Mouse (Mus musculus) stomach, postnatal 0 days (tissue): Measurements from ENCODE around the gene 1700066M21Rik. TPM values are rescaled to one million over a fixed set of nuclear protein-coding genes. Genes with fewer than 3 reads are reported as not detected.
A peak's percentile ranks its signal among the peaks of the same experiment; 100 is the strongest.

Experiments used
- ATAC-seq: fragments of 200-750 bp; cut with Nextera tagmentation; 2 replicates; pipeline ENCODE4 v1.8.0; 2017; ENCODE audit not compliant: low FRiP score, low TSS enrichment
- DNase-seq: peaks from one replicate; pipeline ENCODE4 v3.0.0-alpha.2; 2016; ENCODE audit warnings: low spot score
- H3K27ac ChIP-seq: fragments of 300-500 bp; sonication (generic); replicated peaks from 2 replicates; pipeline ENCODE4 v1.5.1; 2014; ENCODE audit warnings: mild to moderate bottlenecking, control low read depth
- H3K27me3 ChIP-seq: fragments of 300-500 bp; sonication (generic); 2 replicates; pipeline ENCODE4 v1.6.1; 2014; ENCODE audit warnings: low read length; ENCODE audit not compliant: control insufficient read depth, insufficient read depth
- H3K36me3 ChIP-seq: fragments of 300-500 bp; sonication (generic); 2 replicates; pipeline ENCODE4 v1.6.1; 2014; ENCODE audit warnings: low read length, mixed read lengths; ENCODE audit not compliant: control insufficient read depth, insufficient read depth
- H3K4me1 ChIP-seq: fragments of 300-500 bp; sonication (generic); replicated peaks from 2 replicates; pipeline ENCODE4 v1.6.1; 2014; ENCODE audit warnings: antibody characterized with exemption; ENCODE audit not compliant: control insufficient read depth, insufficient read depth
- H3K4me2 ChIP-seq: fragments of 300-500 bp; sonication (generic); replicated peaks from 2 replicates; pipeline ENCODE4 v1.6.1; 2014; ENCODE audit warnings: low read depth, mild to moderate bottlenecking, control low read depth, moderate library complexity
- H3K4me3 ChIP-seq: fragments of 300-500 bp; sonication (generic); 2 replicates; pipeline ENCODE4 v1.5.1; 2014; ENCODE audit warnings: low read depth, low read length, control low read depth
- H3K9ac ChIP-seq: fragments of 300-500 bp; sonication (generic); 2 replicates; pipeline ENCODE4 v1.6.1; 2014; ENCODE audit warnings: mild to moderate bottlenecking, low read length, control low read depth, mixed read lengths
- H3K9me3 ChIP-seq: fragments of 300-500 bp; sonication (generic); 2 replicates; pipeline ENCODE4 v1.6.1; 2016; ENCODE audit warnings: low read length; ENCODE audit not compliant: control insufficient read depth
- CTCF ChIP-seq: IDR thresholded peaks from 2 replicates; pipeline ENCODE4 v1.5.1; 2016; ENCODE audit warnings: antibody characterized with exemption, low read depth, mild to moderate bottlenecking, moderate library complexity
- EP300 ChIP-seq: optimal IDR thresholded peaks from 2 replicates; pipeline ENCODE3; 2016; ENCODE audit warnings: antibody characterized with exemption
- WGBS: fragments of 180-500 bp; shearing (Covaris S2); extraction: QIAGEN DNeasy Blood & Tissue Kit; methylation state at CpG from one replicate; pipeline ENCODE4 v1.1.7; 2014; 5-methylcytosine and 5-hydroxymethylcytosine counted together
- polyA plus RNA-seq: library from polyadenylated mRNA; unstranded; fragments of >200 nt; fragmentation: Nextera tagmentation; extraction: Ambion mirVana; gene quantifications from 2 replicates; pipeline ENCODE4 v1.2.1, GENCODE M21; 2015

1700066M21Rik gene
- polyA plus RNA-seq, 1 experiment from 2014 or later: 7.5 TPM

GRCm38 (mm10) chr1:57367446-57367845 is 10.0 kb upstream of the 1700066M21Rik start:
- Histone ChIP-seq H3K9me3 (no peaks in the 10 kb centered on the region), H3K9ac (no peak overlapping the region), H3K36me3 (no peaks in the 10 kb centered on the region), H3K4me3 (no peak overlapping the region), H3K4me2 (no peak overlapping the region), H3K27ac (no peak overlapping the region), H3K27me3 (no peaks in the 10 kb centered on the region), H3K4me1 (no peaks in the 10 kb centered on the region)
- WGBS: 86% methylated on average over 3 of the region's 3 CpGs
- DNase-seq (no peak), ATAC-seq (no peak)
- no peak for TF ChIP-seq EP300
- no peak for TF ChIP-seq CTCF

DNA sequence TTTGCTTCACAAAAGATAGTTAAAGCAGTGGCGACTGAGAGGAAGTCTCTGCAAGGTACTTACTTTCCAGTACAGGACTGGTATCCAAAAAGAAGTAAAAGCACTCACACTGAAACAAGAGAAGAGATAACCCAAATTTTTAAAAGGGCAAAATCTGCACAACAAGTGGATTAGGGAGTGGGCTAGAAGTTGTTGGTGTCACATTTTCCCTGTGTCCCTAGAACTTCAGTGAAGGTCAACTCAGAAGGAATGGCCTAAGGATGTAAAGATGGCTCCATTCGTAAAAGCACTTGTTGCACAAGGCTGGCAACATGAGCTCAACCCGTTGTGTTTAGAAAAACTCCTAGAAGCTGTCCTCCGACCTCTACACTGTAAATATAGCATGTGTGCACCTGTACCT is 8.3 kb upstream of the 1700066M21Rik start:
- Histone ChIP-seq H3K4me3 (no peak overlapping the region), H3K9ac (no peak overlapping the region), H3K27me3 (no peaks in the 10 kb centered on the region), H3K9me3 (no peaks in the 10 kb centered on the region), H3K36me3 (no peaks in the 10 kb centered on the region), H3K27ac (no peak overlapping the region), H3K4me1 (no peaks in the 10 kb centered on the region), H3K4me2 (no peak overlapping the region)
- no peak for ATAC-seq
- 73% methylated on average over 4 of the region's 4 CpGs for WGBS
- no peak for DNase-seq
- TF ChIP-seq EP300: no peak
- TF ChIP-seq CTCF: no peak

DNA sequence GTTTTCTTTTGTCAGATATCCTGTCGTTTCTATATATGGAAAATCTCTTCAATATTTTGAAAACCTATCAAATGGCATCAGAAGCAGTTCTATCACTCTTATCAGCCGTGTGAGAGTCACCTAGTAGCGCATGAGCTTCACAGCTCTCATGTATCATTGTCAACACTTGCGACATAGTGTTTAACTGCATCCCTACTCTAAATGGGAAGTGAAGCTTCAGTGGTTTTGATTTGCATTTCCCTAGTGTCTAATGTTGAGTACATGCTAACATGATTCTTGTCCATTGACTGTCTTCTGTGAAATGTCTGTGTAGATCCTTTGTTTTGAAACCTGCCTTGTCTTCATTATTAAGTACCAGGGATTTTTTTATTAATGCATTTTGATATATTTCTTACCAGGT is 7.0 kb upstream of the 1700066M21Rik start:
- DNase-seq: no peak
- WGBS: 73% methylated on average over 4 of the region's 4 CpGs
- Histone ChIP-seq H3K4me3 (no peak overlapping the region), H3K4me2 (no peak overlapping the region), H3K4me1 (no peaks in the 10 kb centered on the region), H3K36me3 (no peaks in the 10 kb centered on the region), H3K27me3 (no peaks in the 10 kb centered on the region), H3K9ac (no peak overlapping the region), H3K27ac (no peak overlapping the region), H3K9me3 (no peaks in the 10 kb centered on the region)
- TF ChIP-seq CTCF (no peak), EP300 (no peak)
- ATAC-seq: no peak

DNA sequence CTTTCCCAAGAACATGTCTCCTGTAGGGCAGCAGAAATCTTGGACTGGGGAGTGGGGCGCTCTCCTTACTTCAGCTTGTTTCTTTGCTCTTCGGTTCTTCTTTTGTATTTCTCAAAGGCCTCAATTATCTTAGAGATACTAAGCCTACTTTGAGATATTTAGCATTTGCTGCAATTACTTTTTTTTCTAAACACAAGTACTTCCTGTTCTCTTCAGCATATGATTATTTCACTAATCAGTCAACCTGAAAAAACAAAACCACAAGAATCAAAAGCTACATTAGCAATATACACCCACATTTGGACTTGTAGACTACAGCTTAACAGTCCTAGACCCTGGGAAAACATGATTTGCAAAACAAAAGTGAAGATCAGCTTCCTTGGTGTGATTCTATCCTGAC is 2.1 kb upstream of the 1700066M21Rik start:
- TF ChIP-seq CTCF: no peak
- TF ChIP-seq EP300: no peak
- Histone ChIP-seq H3K4me3 (no peak overlapping the region), H3K9me3 (no peaks in the 10 kb centered on the region), H3K4me2 (no peak overlapping the region), H3K27me3 (no peaks in the 10 kb centered on the region), H3K27ac (no peak overlapping the region), H3K9ac (no peak overlapping the region), H3K36me3 (no peaks in the 10 kb centered on the region), H3K4me1 (no peaks in the 10 kb centered on the region)
- ATAC-seq: no peak
- 91% methylated on average over 2 of the region's 2 CpGs for WGBS
- DNase-seq: no peak

GRCm38 (mm10) chr1:57376806-57377205 is 614 bp upstream of the 1700066M21Rik start:
- TF ChIP-seq CTCF: no peak
- TF ChIP-seq EP300: no peak
- Histone ChIP-seq H3K9ac (no peak overlapping the region), H3K36me3 (no peaks in the 10 kb centered on the region), H3K4me2 (peak overlapping the region; percentile 98), H3K4me3 (peak overlapping the region; percentile 96), H3K27ac (no peak overlapping the region), H3K27me3 (no peaks in the 10 kb centered on the region), H3K4me1 (no peaks in the 10 kb centered on the region), H3K9me3 (no peaks in the 10 kb centered on the region)
- ATAC-seq: no peak
- no peak for DNase-seq
- 64% methylated on average over 6 of the region's 6 CpGs for WGBS

GRCm38 (mm10) chr1:57386519-57386918 is 9.1 kb downstream of the 1700066M21Rik start:
- no peak for TF ChIP-seq EP300
- no peak for TF ChIP-seq CTCF
- H3K36me3 ChIP-seq: peaks cover 2% of the 10 kb centered on the region; the same call in 1 of the 2 replicates
- no peak for ATAC-seq

More at GRCm38 (mm10) chr1:57386519-57386918, 9.1 kb downstream of the 1700066M21Rik start:
- H3K27me3 ChIP-seq: no peaks in the 10 kb centered on the region
- no peak overlapping the region for H3K27ac ChIP-seq
- H3K4me2 ChIP-seq: no peak overlapping the region
- H3K4me3 ChIP-seq: no peak overlapping the region
- no peaks in the 10 kb centered on the region for H3K9me3 ChIP-seq
- DNase-seq: no peak
- no peaks in the 10 kb centered on the region for H3K4me1 ChIP-seq
- H3K9ac ChIP-seq: no peak overlapping the region
